Mouse (Mus musculus) CD4-positive, CD25-positive, alpha-beta regulatory T cell, adult 2 months (primary cell): ENCODE measurements at regions not wholly inside any gene's neighbourhood (a gene's known extent, or its start where the extent isn't known, plus 50 kb on each side); places are given as distances from the start of the nearest gene placed in this dataset.

Experiments used
- DNase-seq: peaks from one replicate; pipeline ENCODE4 v3.0.0-alpha.2; 2012; ENCODE audit warnings: low read depth, low spot score

DNA sequence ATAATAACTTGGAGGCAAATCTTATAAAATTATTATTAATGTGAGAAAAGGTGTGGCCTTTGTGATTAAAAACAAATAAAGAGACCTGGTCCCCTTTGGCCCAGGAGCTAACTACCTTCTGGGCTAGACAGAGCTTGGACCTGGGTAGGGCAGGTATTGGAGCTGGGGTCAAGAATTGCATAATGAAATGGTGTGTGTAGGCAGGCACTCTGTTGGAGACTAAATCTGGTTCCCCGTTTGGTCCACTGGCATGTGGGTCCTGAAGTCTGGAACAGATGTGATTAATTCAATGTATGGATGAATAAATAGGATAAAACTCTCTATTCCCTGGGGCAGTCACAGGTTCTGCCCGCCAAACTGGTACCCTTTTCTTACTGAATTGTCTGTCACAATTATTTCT lies 301.3 kb upstream of the Clnk start:
- DNase-seq: no peak

- no peak for DNase-seq
These were observed 300.3 kb upstream of the Clnk start for GRCm38 (mm10) chr5:39176906-39177305.

GRCm38 (mm10) chr5:39173491-39173890 lies 296.9 kb upstream of the Clnk start:
- no peak for DNase-seq

- DNase-seq: no peak
These were observed 283.0 kb upstream of the Clnk start for GRCm38 (mm10) chr5:39159651-39160050.

DNA sequence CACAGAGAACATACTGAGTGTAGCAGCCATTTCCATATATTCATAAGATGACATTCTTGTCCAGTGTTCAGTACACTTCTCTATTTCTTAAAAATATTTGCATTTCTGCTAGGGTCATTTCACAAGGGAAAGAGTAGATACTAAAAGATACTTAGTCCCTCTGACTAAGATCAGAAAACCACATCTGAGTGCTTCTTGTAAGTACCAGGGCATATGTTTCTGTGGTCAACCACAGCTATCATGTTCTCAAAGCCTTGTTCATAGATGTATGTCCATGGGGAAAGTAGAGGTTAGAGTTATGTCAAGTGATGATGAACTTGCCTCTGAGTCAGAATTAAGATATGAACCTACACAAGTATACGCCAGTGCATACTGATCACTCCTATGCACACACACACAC lies 279.2 kb upstream of the Clnk start:
- no peak for DNase-seq

DNA sequence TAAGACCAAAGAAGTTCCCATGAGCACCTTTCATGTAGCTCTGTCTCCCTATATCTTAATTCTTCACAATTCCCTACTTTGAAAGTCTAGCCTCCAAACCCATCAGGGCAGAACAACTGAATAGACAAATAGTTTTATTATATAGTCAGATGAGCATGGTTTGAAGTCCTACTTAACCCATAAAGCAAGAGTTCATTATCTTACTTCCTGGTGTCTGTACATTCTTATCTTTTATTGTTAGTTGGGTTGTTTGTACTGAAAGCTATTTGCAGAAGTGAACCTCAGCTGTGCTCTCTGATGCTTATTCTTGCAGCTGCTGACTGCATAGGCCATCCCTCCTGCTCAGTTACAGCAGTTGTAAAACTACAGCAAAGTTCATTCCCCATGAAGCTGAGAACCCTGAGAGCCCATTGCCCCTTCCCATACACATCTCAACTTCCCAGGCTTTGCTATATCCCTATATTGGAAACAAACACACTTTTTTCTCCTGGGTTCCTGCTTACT lies 276.7 kb upstream of the Clnk start:
- DNase-seq: no peak

DNA sequence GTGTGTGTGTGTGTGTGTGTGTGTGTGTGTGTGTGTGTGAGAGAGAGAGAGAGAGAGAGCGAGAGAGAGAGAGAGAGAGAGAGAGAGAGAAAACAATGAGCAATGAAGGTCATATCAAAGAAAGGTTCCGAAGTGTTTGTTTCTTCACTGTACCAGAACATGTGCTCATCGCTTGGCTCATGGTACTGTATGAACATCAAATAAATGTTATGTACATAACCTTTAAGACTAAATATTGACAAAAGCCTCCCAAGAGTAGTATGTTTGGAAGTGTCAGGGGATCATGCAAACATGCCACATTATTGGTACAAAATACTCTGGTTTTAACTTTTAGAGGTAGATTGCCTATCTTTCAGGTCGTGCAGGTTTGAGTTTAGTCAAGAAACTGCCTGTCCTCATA lies 275.3 kb upstream of the Clnk start:
- DNase-seq: no peak

DNA sequence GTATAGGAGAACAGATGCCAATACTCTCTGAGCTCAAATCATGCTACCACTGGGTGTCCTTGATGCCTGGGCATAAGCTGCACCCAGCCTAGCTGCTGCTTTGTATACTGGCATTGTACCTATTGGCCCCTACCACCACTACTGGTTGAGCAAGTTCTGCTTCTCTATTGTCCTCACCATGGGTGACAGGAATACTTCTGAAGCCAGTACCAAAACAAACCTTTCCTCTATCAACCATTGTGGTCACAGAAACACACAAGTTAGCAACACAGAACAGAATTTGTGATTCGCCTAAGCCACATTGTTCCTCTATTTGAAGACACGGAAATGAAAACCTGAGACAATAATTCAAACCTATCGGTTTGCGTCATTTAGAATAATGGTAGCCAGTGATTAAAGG lies 274.3 kb upstream of the Clnk start:
- no peak for DNase-seq

DNA sequence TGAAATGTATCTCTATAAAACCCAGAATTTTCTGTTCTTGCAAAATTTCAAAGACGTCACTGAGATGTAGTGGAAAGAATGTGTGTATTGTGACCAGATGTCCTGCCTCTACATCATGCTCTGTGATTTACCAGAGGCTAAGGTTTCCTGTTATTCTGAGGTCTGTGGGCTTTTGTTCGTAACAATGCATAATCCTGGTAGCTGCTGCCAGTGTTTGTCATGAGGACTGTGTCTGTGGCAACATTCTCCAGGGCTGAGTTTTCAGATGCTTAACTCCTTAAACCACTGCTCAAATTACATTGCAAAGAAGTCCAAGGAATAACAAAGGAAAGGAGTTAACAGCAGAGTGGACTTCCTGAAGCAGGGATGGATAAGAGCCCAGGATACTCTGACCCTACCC lies 269.0 kb upstream of the Clnk start:
- DNase-seq: no peak

GRCm38 (mm10) chr5:39144225-39144624 lies 267.6 kb upstream of the Clnk start:
- no peak for DNase-seq

- no peak for DNase-seq
These were observed 267.0 kb upstream of the Clnk start for GRCm38 (mm10) chr5:39143648-39144047.

GRCm38 (mm10) chr5:39138375-39138774 lies 261.8 kb upstream of the Clnk start:
- DNase-seq: no peak

GRCm38 (mm10) chr5:39128931-39129330 lies 252.3 kb upstream of the Clnk start:
- DNase-seq: no peak

- no peak for DNase-seq
These were observed 250.2 kb upstream of the Clnk start for GRCm38 (mm10) chr5:39126833-39127232.

DNA sequence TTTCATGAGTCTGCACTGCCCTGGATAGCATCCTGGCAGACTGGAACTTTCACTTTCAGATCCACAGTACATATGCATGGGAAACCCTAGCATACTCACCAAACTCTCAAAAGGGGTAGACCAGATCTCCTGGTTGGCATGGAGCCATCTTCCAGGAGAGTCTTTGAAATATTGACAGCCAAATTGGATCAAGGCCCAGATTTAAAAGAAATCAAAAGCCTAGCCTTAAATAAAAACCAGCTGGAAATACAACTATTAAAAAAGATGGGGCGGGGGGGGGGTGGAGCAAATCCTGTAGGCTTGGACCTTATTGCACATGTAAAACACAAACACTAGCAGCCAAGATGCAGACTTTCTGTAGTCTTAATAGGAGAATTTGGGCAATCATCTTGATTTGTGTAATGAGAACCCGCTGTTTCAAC lies 249.7 kb upstream of the Clnk start:
- no peak for DNase-seq

GRCm38 (mm10) chr5:39110336-39110735 lies 233.7 kb upstream of the Clnk start:
- DNase-seq: no peak

GRCm38 (mm10) chr5:39109526-39109925 lies 232.9 kb upstream of the Clnk start:
- DNase-seq: no peak

DNA sequence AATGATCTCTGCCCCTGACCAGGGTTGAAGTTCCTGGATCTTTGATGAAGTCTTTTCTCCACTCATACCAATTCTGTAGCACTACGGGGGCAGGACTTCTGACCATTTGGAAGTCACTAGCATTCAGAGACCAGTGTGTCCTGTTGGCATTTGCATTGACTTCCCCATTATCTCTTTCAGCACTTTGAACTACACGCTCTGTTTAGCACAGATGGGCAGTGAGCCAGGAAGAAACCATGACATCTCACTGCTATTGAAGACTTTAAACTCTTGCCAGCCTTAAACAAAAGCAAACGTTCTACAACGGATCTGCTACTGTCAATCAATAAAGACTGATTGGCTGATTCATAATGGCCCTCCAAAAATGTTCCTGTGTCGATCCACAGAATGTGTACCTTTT lies 222.5 kb upstream of the Clnk start:
- no peak for DNase-seq

DNA sequence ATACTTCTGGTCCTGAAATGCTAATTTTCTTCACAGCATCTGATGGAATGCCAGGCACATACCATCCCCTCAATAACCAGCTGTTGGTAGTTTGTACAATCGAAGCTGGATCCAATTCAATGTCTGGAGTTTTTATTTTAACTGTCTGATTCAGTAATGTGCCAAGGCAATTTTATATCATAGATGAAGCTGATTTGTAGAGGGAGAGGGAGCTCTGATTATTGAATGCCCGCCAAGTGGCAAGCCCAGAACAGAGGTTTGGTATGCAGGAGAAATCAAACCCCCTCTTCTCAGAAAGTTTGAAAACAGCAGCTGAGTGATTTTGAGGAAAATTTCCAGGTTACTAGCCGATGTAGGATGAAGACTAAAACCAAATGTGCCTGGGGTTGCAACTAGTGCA lies 218.3 kb upstream of the Clnk start:
- no peak for DNase-seq

DNA sequence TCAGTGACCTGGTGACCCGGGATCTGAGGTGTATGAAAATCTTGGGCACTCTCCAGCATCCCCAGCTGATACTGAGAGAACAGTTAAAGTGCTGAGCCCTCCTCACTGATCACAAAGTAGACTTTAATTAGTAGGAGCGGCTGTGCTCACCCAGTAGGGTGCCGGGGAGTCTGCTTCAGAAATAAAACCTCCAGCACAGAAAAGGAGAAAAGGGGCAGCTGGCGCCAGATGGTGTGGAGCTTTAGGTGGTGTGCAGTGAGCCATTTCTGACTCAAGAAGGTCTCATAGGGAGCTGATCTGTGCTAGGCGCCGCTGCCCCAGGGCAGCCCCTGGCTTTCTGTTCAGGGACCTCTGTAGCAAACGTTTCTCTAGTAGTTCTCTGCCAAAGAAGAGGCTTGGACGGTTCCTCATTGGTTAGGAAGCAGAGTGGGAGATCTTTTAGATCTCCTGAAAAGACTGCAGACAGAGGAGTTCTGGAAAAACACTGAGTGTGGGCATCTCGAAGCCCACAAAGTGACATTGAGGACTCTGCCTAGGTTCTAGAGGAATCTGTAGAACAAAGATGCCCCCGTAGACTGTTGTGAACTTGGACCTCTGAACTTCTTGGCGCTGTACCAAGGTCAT lies 200.1 kb upstream of the Clnk start:
- no peak for DNase-seq

GRCm38 (mm10) chr5:39069683-39070082 lies 193.1 kb upstream of the Clnk start:
- no peak for DNase-seq

DNA sequence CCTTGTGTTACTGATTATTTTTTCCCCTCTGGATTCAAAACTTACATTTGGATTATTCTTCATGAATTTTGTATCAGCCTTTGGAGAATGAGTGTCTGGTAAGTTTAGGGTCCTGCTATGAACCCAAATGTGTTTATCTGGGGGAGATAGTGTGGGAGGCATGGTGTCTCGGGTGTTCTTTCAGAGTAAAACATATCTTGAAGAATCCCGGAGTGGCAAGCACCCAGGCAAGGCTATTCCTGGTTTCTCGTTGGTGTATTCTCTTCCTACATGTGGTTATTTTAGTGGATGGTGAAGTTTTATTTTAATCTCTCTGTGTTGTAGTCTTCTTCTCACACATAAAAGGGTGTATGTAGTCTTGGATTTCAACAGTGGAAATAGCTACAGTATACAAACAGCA lies 186.4 kb upstream of the Clnk start:
- no peak for DNase-seq

DNA sequence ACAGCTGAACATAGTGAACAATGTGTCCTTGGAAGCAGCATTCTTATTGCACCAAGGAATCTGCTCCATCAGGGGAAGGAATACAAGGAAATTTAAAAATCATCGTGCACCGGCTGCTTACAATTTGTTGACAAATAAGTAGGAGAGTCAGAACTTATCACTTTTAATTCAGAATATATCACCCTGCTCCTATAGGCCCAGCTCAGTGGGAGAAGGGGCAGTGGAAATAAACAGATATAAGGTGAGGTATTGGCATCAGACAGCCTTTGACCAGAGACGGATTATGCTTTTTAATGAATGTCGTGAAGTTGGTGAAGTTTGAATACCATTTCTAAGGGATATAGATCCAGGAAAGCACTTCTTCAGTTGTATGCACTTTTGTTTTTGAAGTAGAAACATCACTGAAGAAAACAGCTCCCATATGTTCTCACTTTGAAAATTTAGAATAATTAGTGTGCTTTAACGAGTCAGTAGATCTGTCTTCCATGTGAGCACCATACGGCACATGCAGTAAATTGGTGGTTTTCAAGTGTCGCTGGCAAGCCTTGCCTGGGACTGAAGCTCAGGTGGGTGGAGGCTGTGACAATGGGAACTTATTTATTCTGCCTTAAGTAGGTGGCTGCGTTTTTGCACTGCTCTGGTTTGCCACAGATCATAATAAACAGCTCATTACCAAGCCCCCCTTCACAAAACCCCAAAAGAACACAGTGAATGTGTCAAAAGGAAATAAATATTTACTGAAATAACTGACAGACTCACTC lies 176.1 kb upstream of the Clnk start:
- DNase-seq: no peak
